Mouse (Mus musculus) MEL (cell line): ENCODE measurements around the gene Slc25a17.

Experiments
- CTCF ChIP-seq, 3 experiments: IDR thresholded peaks in 2 of 3; conservative IDR thresholded peaks in 1 of 3; 2 replicates each; pipeline ENCODE4 v1.5.1; 2011 to 2012; ENCODE audit warnings: low read length in 3 of 3, low read depth in 2 of 3, mild to moderate bottlenecking in 2 of 3, improper control_type of control experiment in 1 of 3, inconsistent platforms in 1 of 3, mixed read lengths in 1 of 3, moderate library complexity in 1 of 3; ENCODE audit not compliant: control insufficient read depth in 1 of 3, insufficient read depth in 1 of 3, poor library complexity in 1 of 3, severe bottlenecking in 1 of 3
- GABPA ChIP-seq: IDR thresholded peaks from 2 replicates; pipeline ENCODE4 v1.6.1; 2012; ENCODE audit warnings: low read depth, mild to moderate bottlenecking, inconsistent platforms, low read length, improper control_type of control experiment, moderate library complexity
- MAX ChIP-seq: IDR thresholded peaks from 2 replicates; pipeline ENCODE4 v1.6.1; 2011; ENCODE audit warnings: low read length, improper control_type of control experiment
- MXI1 ChIP-seq: IDR thresholded peaks from 2 replicates; pipeline ENCODE4 v1.6.1; 2011; ENCODE audit warnings: mild to moderate bottlenecking, low read depth, low read length, improper control_type of control experiment
- MYC ChIP-seq: IDR thresholded peaks from 2 replicates; pipeline ENCODE4 v1.6.1; 2011; ENCODE audit warnings: low read depth, mild to moderate bottlenecking, low read length, improper control_type of control experiment, moderate library complexity
- TAL1 ChIP-seq: IDR thresholded peaks from 2 replicates; pipeline ENCODE4 v1.6.1; 2012; ENCODE audit warnings: mild to moderate bottlenecking, inconsistent platforms, low read length, moderate library complexity, mixed read lengths
- TBP ChIP-seq: IDR thresholded peaks from 2 replicates; pipeline ENCODE4 v1.8.0; 2011; ENCODE audit warnings: low read depth, low read length, improper control_type of control experiment

- TF ChIP-seq MXI1 (no peak), TAL1 (no peak), TBP (no peak), GABPA (no peak), MYC (no peak), MAX (no peak), CTCF (IDR thresholded peaks at IDR 0.05 in 2 of 3, conservative IDR thresholded peaks at IDR 0.05 in 1 of 3; ENCODE audit: control insufficient read depth in 1 of 3, insufficient read depth in 1 of 3, low read depth in 2 of 3, low read length in 3 of 3, poor library complexity in 1 of 3, severe bottlenecking in 1 of 3) (no peak)
Measured at GRCm38 (mm10) chr15:81272305-81273053, 88.1 kb downstream of the Slc25a17 start.
